Mouse (Mus musculus) gastrocnemius, adult 2 months (tissue): Measurements from ENCODE around the gene Bag3. TPM values are rescaled to one million over a fixed set of nuclear protein-coding genes. Genes with fewer than 3 reads are reported as not detected.
A peak's percentile ranks its signal among the peaks of the same experiment; 100 is the strongest.
"Not testable (repeated sequence)": the region's sequence is repeated elsewhere in the genome, so short reads cannot be mapped to it uniquely, and the experiment has no call there.

ENCODE experiments used
- DNase-seq: peaks from one replicate; pipeline ENCODE4 v3.0.0; 2022
- H3K27ac ChIP-seq: fragments of 200-600 bp; 2 replicates; pipeline ENCODE4 v1.8.1; 2022; ENCODE audit warnings: mild to moderate bottlenecking
- H3K4me3 ChIP-seq: fragments of 200-600 bp; 2 replicates; pipeline ENCODE4 v1.8.1; 2022; ENCODE audit warnings: mild to moderate bottlenecking, moderate library complexity
- CTCF ChIP-seq: fragments of 200-600 bp; IDR thresholded peaks from 2 replicates; pipeline ENCODE4 v1.8.1; 2022; ENCODE audit warnings: antibody characterized with exemption, mild to moderate bottlenecking, moderate library complexity
- intact Hi-C: fragments of 180-260 bp; cut with DNase I; formaldehyde crosslinking; loops from one replicate; pipeline ENCODE4 v1.15.1; 2025
- total RNA-seq, 2 experiments: library from RNA; stranded (reverse); gene quantifications; 2 replicates each; pipeline ENCODE4 v1.2.3; 2021

Bag3 gene
- total RNA-seq, 2 experiments from 2014 or later: 133 to 186 TPM

DNA sequence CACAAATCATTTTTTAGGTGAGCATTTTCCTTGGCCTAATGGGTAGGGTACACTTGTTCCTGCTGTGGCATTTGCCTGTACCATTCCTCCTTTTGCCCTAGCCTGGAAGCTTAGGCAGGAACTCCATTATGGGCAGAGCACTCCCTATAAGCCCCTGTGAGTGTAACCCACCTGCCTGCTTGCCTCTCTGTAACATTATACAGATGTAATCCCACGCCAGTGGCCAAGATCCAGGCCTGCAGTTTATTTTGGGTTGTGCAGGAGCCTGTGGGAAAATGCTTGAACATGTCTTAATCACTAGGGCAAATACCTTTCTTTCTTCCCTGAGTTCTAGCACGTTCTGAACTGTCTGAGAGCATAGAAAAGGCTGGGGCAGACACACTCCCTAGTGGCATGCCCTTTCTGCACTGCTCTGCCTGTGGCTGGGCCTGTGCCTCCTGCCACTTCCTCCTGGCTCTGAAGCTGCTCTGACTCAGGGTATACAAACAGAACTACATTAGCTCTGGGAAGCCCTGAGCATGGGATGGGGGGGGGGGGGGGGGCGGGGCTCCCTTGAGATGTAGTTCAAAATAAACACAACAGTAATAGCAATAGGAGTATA is 29.8 kb downstream of the Bag3 start:
- no peak; the same call in 1 of the 2 replicates for TF ChIP-seq CTCF
- DNase-seq: peak; percentile 62
- H3K27ac ChIP-seq: peak overlapping the region; percentile 76
- no peak overlapping the region for H3K4me3 ChIP-seq
- intact Hi-C loops: loop anchor here (10.0 kb wide), 1 partner anchor 78 kb away; no protein-coding TSS in a partner anchor

DNA sequence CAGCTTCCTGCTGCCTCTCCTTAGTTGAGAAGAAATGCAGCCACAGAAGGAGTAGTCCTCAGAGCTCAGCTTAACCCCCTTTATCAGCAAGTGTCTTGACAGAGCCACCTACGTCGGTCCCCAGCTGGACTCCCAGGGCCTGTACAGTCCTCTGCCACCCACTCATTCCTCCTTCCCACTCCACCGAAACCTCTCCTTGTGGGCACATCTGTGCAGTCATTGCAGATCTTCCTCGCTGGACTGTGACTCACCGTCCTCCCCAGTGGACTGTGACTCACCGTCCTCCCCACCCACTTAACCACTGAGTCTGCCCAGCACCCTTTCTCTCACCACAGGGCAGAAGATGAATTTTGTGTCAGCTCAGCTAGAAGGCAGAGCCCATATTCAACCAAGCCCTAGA is 31.1 kb downstream of the Bag3 start:
- Histone ChIP-seq H3K27ac (peak overlapping the region; percentile 76), H3K4me3 (no peak overlapping the region)
- intact Hi-C loops: loop anchor here (10.0 kb wide), 1 partner anchor 80 kb away; no protein-coding TSS in a partner anchor
- peak; percentile 33 for DNase-seq
- no peak for TF ChIP-seq CTCF

DNA sequence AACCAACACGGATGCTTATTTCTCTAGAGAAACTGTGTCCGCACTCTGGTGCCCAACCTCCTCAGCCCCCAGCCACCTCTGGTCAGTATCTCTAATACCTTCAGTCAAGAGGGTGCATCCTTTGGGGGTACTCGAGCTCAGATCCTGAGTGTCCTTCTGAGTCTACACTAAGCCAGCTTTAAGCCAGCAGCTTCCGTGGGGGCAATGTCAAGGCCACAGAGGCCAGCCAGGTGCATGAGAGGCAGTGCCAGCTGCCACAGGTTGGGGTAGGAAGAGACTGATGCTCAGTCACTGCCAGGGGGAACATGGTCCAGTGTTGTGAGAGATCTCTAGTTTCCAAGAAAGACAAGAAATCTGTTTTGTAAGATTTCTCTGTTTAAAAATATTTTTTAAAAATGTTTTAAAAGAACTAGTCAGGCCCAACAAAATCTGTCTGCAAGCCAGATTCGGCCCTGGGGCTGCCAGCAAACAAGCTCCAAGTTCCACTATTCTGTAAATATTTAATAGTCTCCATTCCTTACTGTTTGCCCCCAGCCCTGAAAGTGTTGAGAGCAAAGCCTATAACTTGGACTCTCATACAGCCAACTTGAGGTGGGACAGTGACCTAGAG is 31.8 kb downstream of the Bag3 start:
- TF ChIP-seq CTCF: no peak
- H3K27ac ChIP-seq: peak overlapping the region; percentile 76
- H3K4me3 ChIP-seq: no peak overlapping the region
- DNase-seq: peak; percentile 19
- intact Hi-C loops: loop anchor here (5.0 to 10.0 kb wide), 2 partner anchors 33 to 80 kb away; partner anchors contain the start of gene Bag3

DNA sequence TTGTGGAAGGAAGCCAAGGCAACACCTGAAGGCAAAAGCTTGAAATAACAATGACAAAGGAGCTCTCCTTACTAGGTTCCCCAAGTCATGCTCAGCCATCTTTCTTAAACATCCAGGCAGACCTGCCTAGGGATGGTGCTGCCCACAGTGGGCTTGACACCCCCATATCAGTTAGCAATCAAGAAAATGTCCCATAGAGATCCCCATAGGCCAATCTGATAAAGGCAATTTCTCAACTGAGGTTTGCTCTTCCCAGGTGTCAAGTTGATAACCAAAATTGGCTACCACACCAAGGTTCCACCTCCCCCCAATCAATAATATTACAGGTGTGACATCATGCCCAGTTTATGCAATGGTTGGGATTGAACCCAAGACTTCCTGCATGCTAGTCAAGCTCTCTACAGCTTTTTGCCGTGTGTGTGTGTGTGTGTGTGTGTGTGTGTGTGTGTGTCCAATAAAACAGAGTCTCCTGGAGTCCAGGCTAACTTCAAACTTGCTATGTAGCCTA is 33.6 kb downstream of the Bag3 start:
- Histone ChIP-seq H3K27ac (no peak overlapping the region), H3K4me3 (no peak overlapping the region)
- intact Hi-C loops: loop anchor here (5.0 to 10.0 kb wide), 2 partner anchors 35 to 82 kb away; partner anchors contain the start of gene Bag3
- no peak for TF ChIP-seq CTCF
- no peak for DNase-seq

DNA sequence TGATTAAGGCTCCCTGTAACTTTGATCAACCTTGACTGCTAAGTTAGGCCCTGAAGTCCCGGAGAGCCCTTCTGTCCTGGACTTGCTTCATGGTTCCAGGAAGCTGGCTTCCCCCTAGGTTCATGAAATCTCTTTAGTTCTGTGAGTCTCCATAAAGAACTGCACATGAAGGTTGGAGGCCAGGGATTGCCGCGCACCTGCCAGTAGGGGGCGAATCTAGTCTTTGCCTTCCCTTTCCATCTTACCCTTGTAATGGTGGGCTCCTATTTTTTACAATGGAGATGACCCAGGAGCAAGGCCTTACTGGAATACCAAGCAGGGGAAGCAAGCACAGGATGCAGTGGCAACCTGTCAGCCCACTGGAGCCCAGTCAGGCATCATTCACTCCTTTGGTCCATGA is 40.0 kb downstream of the Bag3 start:
- DNase-seq: peak; percentile 41
- intact Hi-C loops: loop anchor here (5.0 kb wide), 1 partner anchor 49 kb away; the partner anchor contains the start of gene Inpp5f
- peak; percentile 69 for TF ChIP-seq CTCF
- H3K27ac ChIP-seq: no peak overlapping the region
- H3K4me3 ChIP-seq: no peak overlapping the region

DNA sequence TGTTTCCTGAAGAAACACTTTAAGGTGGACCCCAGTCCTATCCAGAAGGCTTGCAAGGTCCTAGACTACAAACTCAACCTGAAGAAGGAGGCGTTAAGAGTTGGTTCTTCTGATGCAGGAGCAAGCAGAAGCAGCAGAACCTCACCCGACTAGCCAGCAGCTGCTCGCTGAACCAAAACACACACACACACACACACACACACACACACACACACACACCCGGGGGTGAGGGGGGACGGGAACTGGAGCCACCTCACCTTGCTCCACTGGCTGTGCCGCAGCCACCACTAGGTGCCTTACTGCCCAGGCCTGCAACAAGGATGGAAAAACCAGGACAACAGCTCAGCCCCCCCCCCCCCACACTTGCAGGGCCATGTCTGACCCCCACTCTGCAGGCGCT is 42.9 kb downstream of the Bag3 start:
- Histone ChIP-seq H3K4me3 (no peak overlapping the region), H3K27ac (no peak overlapping the region)
- intact Hi-C loops: loop anchor here (2.0 kb wide), 1 partner anchor 122 kb away; no protein-coding TSS in a partner anchor
- no peak for TF ChIP-seq CTCF
- no peak for DNase-seq

DNA sequence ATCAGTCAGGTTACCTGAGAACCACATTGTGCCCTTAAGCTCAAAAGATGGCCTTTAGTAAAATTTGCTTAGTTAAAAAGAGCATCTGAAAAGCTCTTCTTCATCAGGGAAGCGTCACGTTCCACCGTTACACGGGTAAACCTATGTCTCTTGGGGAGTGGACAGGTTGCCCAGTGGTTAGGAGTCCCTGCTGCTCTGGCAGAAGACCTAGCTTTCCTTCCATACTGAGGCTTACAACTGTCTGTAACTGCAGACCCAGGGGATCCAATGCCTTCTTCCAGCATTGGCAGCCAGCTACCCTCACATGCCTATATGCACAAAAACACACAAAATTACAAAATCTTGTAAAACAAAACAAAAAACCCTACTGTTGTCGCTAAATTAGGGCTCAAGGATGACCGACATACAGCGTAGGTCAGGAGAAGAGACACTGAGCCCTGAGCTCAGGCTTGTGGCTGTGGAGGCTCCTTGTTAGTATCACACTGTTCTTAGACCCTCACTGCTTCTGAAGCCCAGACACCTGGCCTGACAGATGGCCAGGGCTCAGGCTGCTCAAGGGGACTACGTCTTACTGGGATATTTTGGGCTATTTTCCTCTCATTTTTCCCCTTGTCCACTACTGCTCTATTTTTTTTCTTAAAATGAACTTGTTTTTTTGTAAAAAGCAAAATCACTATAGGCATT is 44.3 kb downstream of the Bag3 start:
- Histone ChIP-seq H3K4me3 (no peak overlapping the region), H3K27ac (no peak overlapping the region)
- no peak for DNase-seq
- intact Hi-C loops: loop anchor here (2.0 kb wide), 1 partner anchor 121 kb away; no protein-coding TSS in a partner anchor
- TF ChIP-seq CTCF: no peak

DNA sequence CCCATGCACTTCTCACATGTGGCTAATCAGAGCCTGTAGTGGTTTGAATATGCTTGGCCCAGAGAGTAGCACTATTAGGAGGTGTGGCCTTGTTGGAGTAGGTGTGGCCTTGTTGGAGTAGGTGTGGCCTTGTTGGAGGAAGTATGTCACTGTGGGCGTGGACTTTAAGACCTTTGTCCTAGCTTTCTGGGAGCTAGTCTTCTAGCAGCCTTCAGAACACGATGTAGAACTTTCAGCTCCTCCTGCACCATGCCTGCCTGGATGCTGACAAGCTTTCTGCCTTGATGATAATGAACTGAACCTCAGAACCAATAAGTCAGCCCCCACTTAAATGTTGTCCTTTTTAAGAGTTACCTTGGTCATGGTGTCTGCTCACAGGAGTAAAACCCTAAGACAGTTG is 46.0 kb downstream of the Bag3 start:
- DNase-seq, intact Hi-C loops, H3K4me3 ChIP-seq, H3K27ac ChIP-seq: not testable (repeated sequence)

DNA sequence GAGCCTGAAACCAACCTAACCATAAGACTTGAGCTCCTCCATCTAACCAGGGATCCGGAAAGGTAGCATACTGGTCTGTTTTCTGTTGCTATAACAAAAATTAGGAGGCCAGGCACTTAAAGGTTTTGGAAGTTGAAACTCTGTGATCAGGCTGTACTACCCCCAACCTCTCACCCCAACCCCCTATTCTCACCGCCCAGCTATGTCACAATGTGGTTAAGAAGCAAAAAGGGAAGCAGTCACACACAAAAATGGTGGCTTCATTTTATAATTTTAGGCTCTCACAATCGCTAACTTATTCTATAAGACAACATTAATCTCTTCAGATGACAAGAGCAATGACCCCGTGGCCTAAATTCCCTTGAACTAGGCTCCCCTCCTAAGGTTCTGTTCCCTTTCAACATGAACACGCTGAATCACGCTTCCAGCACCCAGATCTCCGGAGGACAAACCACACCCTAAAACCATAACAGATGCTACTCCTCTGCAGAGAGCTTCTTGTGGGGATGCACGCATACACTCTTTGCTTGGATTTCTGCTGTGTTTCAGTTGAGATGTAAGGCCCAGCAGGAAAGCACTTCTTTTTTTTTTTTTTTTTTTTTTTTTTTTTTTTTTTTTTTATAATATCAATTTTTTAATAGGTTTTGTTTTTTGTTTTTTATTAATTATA is 46.7 kb downstream of the Bag3 start:
- no peak for DNase-seq
- Histone ChIP-seq H3K4me3 (no peak overlapping the region), H3K27ac (no peak overlapping the region)
- TF ChIP-seq CTCF: no peak
- intact Hi-C loops: loop anchor here (5.0 kb wide), 1 partner anchor 93 kb away; no protein-coding TSS in a partner anchor

DNA sequence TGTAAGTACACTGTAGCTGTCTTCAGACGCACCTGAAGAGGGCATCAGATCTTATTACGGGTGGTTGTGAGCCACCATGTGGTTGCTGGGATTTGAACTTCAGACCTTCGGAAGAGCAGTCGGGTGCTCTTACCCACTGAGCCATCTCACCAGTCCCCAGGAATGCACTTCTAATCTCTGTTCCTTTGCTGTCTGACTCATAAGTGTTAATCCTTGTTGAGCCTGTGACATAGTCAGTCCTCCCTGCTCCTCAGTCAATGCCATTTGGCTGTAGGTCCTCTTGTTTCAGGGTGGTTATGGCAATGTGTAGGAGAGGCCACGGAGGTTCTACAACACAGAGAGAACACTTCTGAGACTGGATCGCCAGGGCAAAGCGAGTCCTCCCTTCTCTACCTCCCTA is 47.2 kb downstream of the Bag3 start:
- not testable (repeated sequence) for H3K4me3 ChIP-seq, H3K27ac ChIP-seq, DNase-seq
- intact Hi-C loops: loop anchor here (5.0 kb wide), 1 partner anchor 93 kb away; no protein-coding TSS in a partner anchor

DNA sequence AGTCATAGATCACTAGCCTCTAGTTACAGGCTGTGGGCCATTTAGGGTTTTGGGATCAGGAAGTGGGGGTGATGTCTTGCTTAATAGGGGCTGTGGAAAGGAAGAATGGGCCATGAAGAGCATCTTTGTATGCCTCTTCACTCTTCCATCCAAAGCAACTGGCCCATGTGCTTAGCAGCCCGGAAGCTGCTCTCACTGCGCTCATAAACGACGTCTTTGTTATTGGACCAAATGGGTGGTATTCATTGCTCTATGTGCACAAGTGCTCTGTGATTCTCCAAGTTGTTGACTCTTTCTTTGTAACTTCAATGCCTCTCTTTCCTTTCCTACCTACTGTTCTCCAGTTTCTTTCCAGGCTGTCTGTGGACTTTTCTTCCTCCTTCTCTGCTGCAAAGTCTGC is 48.6 kb downstream of the Bag3 start:
- intact Hi-C loops: loop anchor here (5.0 kb wide), 1 partner anchor 95 kb away; no protein-coding TSS in a partner anchor

DNA sequence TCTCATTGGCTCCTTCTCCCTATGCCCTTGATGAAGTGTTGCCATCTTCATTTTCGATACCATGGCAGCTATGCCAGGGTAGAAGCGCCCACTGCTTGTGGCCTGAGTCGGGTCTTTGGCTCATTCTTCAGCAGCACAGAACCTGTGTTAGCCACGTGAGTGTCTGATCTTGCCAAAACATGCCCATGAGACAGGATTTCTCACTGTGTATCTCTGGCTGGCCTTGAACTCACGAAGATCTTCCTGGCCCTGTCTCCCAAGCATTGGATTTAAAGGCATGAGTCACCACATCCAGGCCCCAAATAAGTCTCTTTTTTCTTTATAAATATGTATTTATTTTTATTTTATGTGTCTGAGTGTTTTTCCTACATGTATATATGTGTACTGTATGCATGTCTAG is 51.8 kb downstream of the Bag3 start:
- intact Hi-C loops: no loop called here
- no peak overlapping the region for H3K4me3 ChIP-seq
- no peak for TF ChIP-seq CTCF
- no peak overlapping the region for H3K27ac ChIP-seq
- DNase-seq: no peak

More for the DNA sequence above, 48.6 kb downstream of the Bag3 start:
- H3K27ac ChIP-seq: no peak overlapping the region
- DNase-seq: no peak
- TF ChIP-seq CTCF: no peak
- H3K4me3 ChIP-seq: no peak overlapping the region
